Mouse (Mus musculus) MEL (cell line): ENCODE measurements at regions not wholly inside any gene's neighbourhood (a gene's known extent, or its start where the extent isn't known, plus 50 kb on each side); places are given as distances from the start of the nearest gene placed in this dataset.

Experiments
- DNase-seq: peaks from one replicate; pipeline ENCODE4 v3.0.0; 2011; ENCODE audit warnings: low read depth, low spot score
- H3K27ac ChIP-seq: 2 replicates; pipeline ENCODE4 v1.5.1; 2012; ENCODE audit warnings: low read depth, mild to moderate bottlenecking, control low read depth, low read length, moderate library complexity; ENCODE audit not compliant: control insufficient read depth
- H3K27me3 ChIP-seq, 2 experiments: fragments of 150-350 bp in 1 of 2; sonication (generic) in 1 of 2; 2 replicates each; pipeline ENCODE4 v1.6.1; 2012; ENCODE audit warnings: low read length in 2 of 2, mild to moderate bottlenecking in 2 of 2, improper control_type of control experiment in 1 of 2, moderate library complexity in 1 of 2; ENCODE audit not compliant: insufficient read depth in 2 of 2, control insufficient read depth in 1 of 2
- H3K36me3 ChIP-seq, 2 experiments: 2 replicates each; pipeline ENCODE4 v1.6.1; 2012 to 2014; ENCODE audit warnings: low read length in 2 of 2, improper control_type of control experiment in 1 of 2, inconsistent platforms in 1 of 2, mild to moderate bottlenecking in 1 of 2; ENCODE audit not compliant: insufficient read depth in 2 of 2, control insufficient read depth in 1 of 2
- H3K4me1 ChIP-seq, 2 experiments: fragments of 150-350 bp in 1 of 2; sonication (generic) in 1 of 2; 2 replicates each; pipeline ENCODE4 v1.6.1; 2012; ENCODE audit warnings: low read length in 2 of 2, improper control_type of control experiment in 1 of 2, mild to moderate bottlenecking in 1 of 2; ENCODE audit not compliant: insufficient read depth in 2 of 2, control insufficient read depth in 1 of 2
- H3K4me3 ChIP-seq, 2 experiments: fragments of 150-350 bp in 1 of 2; sonication (generic) in 1 of 2; 2 replicates each; pipeline ENCODE4 v1.5.1; 2012; ENCODE audit warnings: low read depth in 2 of 2, low read length in 2 of 2, mild to moderate bottlenecking in 2 of 2, moderate library complexity in 2 of 2, control low read depth in 1 of 2, improper control_type of control experiment in 1 of 2; ENCODE audit not compliant: control insufficient read depth in 1 of 2, insufficient read depth in 1 of 2
- H3K79me2 ChIP-seq: 2 replicates; pipeline ENCODE4 v1.6.1; 2012; ENCODE audit warnings: mild to moderate bottlenecking, low read length, moderate library complexity; ENCODE audit not compliant: control insufficient read depth, poor library complexity, insufficient read depth
- H3K9ac ChIP-seq: 2 replicates; pipeline ENCODE4 v1.6.1; 2012; ENCODE audit warnings: low read depth, mild to moderate bottlenecking, control low read depth, low read length, moderate library complexity; ENCODE audit not compliant: control insufficient read depth, poor library complexity, severe bottlenecking
- H3K9me3 ChIP-seq: fragments of 150-350 bp; sonication (generic); replicated peaks from 2 replicates; pipeline ENCODE4 v1.6.1; 2012; ENCODE audit warnings: mild to moderate bottlenecking, low read length, improper control_type of control experiment, moderate library complexity; ENCODE audit not compliant: insufficient read depth
- CTCF ChIP-seq, 3 experiments: IDR thresholded peaks in 2 of 3; conservative IDR thresholded peaks in 1 of 3; 2 replicates each; pipeline ENCODE4 v1.5.1; 2011 to 2012; ENCODE audit warnings: low read length in 3 of 3, low read depth in 2 of 3, mild to moderate bottlenecking in 2 of 3, improper control_type of control experiment in 1 of 3, inconsistent platforms in 1 of 3, mixed read lengths in 1 of 3, moderate library complexity in 1 of 3; ENCODE audit not compliant: control insufficient read depth in 1 of 3, insufficient read depth in 1 of 3, poor library complexity in 1 of 3, severe bottlenecking in 1 of 3
- E2F4 ChIP-seq: IDR thresholded peaks from 2 replicates; pipeline ENCODE4 v1.6.1; 2011; ENCODE audit warnings: low read depth, low read length, improper control_type of control experiment, borderline replicate concordance
- EP300 ChIP-seq, 2 experiments: IDR thresholded peaks; 2 replicates each; pipeline ENCODE4 v1.6.1; 2011; ENCODE audit warnings: improper control_type of control experiment in 2 of 2, low read length in 2 of 2, low read depth in 1 of 2, mild to moderate bottlenecking in 1 of 2
- ETS1 ChIP-seq: IDR thresholded peaks from 2 replicates; pipeline ENCODE4 v1.6.1; 2012; ENCODE audit warnings: low read depth, mild to moderate bottlenecking, inconsistent platforms, low read length, improper control_type of control experiment, moderate library complexity
- JUND ChIP-seq: IDR thresholded peaks from 2 replicates; pipeline ENCODE4 v1.6.1; 2011; ENCODE audit warnings: low read depth, mild to moderate bottlenecking, improper control_type of control experiment, low read length
- MAFK ChIP-seq: IDR thresholded peaks from 2 replicates; pipeline ENCODE4 v1.6.1; 2011; ENCODE audit warnings: low read depth, mild to moderate bottlenecking, low read length, improper control_type of control experiment, borderline replicate concordance
- MAZ ChIP-seq: IDR thresholded peaks from 2 replicates; pipeline ENCODE4 v1.6.1; 2012; ENCODE audit warnings: low read depth, mild to moderate bottlenecking, inconsistent platforms, low read length, improper control_type of control experiment
- MXI1 ChIP-seq: IDR thresholded peaks from 2 replicates; pipeline ENCODE4 v1.6.1; 2011; ENCODE audit warnings: mild to moderate bottlenecking, low read depth, low read length, improper control_type of control experiment
- NELFE ChIP-seq: IDR thresholded peaks from 2 replicates; pipeline ENCODE4 v1.6.1; 2011; ENCODE audit warnings: low read depth, low read length, improper control_type of control experiment
- RAD21 ChIP-seq: IDR thresholded peaks from 2 replicates; pipeline ENCODE4 v1.6.1; 2011; ENCODE audit warnings: mild to moderate bottlenecking, low read depth, low read length, improper control_type of control experiment
- RCOR1 ChIP-seq: IDR thresholded peaks from 2 replicates; pipeline ENCODE4 v1.6.1; 2012; ENCODE audit warnings: low read depth, mild to moderate bottlenecking, inconsistent platforms, low read length, improper control_type of control experiment
- SIN3A ChIP-seq: IDR thresholded peaks from 2 replicates; pipeline ENCODE4 v1.6.1; 2012; ENCODE audit warnings: low read length, improper control_type of control experiment, inconsistent platforms
- SMC3 ChIP-seq: IDR thresholded peaks from 2 replicates; pipeline ENCODE4 v1.6.1; 2011; ENCODE audit warnings: low read depth, low read length, improper control_type of control experiment
- TAL1 ChIP-seq: IDR thresholded peaks from 2 replicates; pipeline ENCODE4 v1.6.1; 2012; ENCODE audit warnings: mild to moderate bottlenecking, inconsistent platforms, low read length, moderate library complexity, mixed read lengths
- TCF12 ChIP-seq: IDR thresholded peaks from 2 replicates; pipeline ENCODE4 v1.6.1; 2014; ENCODE audit warnings: low read depth, mild to moderate bottlenecking, inconsistent platforms, low read length, improper control_type of control experiment, moderate library complexity
- USF1 ChIP-seq: IDR thresholded peaks from 2 replicates; pipeline ENCODE4 v1.6.1; 2014; ENCODE audit warnings: low read depth, mild to moderate bottlenecking, inconsistent platforms, low read length, improper control_type of control experiment, moderate library complexity
- USF2 ChIP-seq, 2 experiments: IDR thresholded peaks; 2 replicates each; pipeline ENCODE4 v1.6.1; 2011 to 2012; ENCODE audit warnings: improper control_type of control experiment in 2 of 2, low read length in 2 of 2, borderline replicate concordance in 1 of 2, inconsistent platforms in 1 of 2, low read depth in 1 of 2, mild to moderate bottlenecking in 1 of 2; ENCODE audit not compliant: insufficient read depth in 1 of 2
- ZNF384 ChIP-seq: IDR thresholded peaks from 2 replicates; pipeline ENCODE4 v1.6.1; 2012; ENCODE audit warnings: low read depth, mild to moderate bottlenecking, inconsistent platforms, low read length, improper control_type of control experiment

DNA sequence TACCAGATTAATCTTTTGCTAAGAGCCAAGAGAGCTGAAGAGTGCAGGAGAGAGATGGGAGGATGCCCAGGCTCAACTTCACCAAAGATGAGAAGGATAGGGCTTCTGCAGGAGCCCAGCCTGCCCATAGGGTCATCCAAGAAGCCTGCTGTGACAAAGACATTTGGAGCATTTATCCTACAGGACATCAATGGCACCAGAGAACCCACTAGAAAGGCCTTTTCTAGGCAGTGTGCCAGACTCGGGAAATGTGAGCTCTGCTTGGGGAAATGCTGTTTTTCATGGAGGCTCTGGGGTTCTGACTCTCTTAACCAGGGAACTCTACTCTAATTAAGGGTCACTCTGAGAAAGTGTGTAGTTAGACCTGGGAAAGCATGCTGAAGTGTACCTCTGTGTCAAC is 470.8 kb downstream of the 1190002N15Rik start (continued):
- TF ChIP-seq E2F4 (no peak), ETS1 (no peak), TAL1 (no peak), CTCF (IDR thresholded peaks at IDR 0.05 in 2 of 3, conservative IDR thresholded peaks at IDR 0.05 in 1 of 3; ENCODE audit: control insufficient read depth in 1 of 3, insufficient read depth in 1 of 3, low read depth in 2 of 3, low read length in 3 of 3, poor library complexity in 1 of 3, severe bottlenecking in 1 of 3) (no peak), SIN3A (no peak), RAD21 (no peak)

DNA sequence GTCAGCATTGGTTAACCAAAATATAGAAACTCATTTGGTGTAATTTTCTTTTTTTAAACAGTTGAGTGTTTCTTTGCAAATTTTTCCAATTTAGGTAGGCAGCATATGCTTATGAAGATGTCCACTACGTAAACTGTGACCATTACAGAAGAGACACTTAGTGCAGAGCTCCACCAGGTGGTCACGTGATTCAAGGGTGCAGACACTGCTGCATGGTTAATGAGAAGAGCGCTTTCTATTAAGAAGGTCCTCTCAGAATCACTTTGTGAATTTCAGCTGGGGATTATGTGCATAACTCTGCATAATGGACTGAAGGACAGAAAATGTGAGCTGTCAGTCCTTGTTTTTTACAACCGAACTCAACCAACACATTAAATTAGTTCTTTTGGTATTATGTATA is 484.7 kb downstream of the 1190002N15Rik start:
- TF ChIP-seq USF1 (peak; percentile 27; the same call in 1 of the 2 replicates), ZNF384 (no peak)
- no peaks in the 10 kb centered on the region for H3K79me2 ChIP-seq

DNA sequence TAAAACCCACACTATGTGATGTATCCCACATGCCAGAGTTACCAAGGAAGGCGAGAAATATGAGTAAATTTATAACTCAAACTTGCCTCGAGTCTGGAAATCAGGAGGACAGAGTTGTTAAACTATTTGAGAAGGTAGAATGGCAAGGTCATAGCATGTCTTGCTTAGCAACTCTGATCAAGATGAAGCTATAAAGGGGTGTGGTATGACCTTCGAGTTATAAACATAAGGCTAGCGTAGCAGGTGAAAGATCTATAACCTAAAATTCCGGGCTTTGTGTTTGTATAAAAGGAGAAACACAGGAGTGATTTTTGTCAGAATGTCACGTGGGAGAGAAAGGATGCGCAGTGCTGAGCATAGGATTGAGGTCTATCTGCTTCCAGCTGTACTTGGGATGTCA is 490.0 kb downstream of the 1190002N15Rik start:
- no peak for TF ChIP-seq RCOR1
- TF ChIP-seq JUND: no peak
- no peak for TF ChIP-seq NELFE
- TF ChIP-seq RAD21: no peak
- no peak for TF ChIP-seq USF2 (IDR thresholded peaks at IDR 0.05; ENCODE audit: borderline replicate concordance in 1 of 2, insufficient read depth in 1 of 2, low read depth in 1 of 2, low read length in 2 of 2)
- TF ChIP-seq TCF12: no peak
- no peak for TF ChIP-seq SMC3
- no peak for TF ChIP-seq TAL1
- TF ChIP-seq SIN3A: no peak
- no peak for TF ChIP-seq MAZ
- no peak for TF ChIP-seq EP300 (IDR thresholded peaks at IDR 0.05; ENCODE audit: low read depth in 1 of 2, low read length in 2 of 2)
- TF ChIP-seq MXI1: no peak
- no peak for TF ChIP-seq MAFK
- Histone ChIP-seq H3K27me3 (no peaks in the 10 kb centered on the region), H3K79me2 (no peaks in the 10 kb centered on the region), H3K36me3 (no peaks in the 10 kb centered on the region), H3K4me1 (no peaks in the 10 kb centered on the region), H3K9ac (no peak overlapping the region), H3K27ac (no peak overlapping the region), H3K9me3 (no peaks in the 10 kb centered on the region), H3K4me3 (no peak overlapping the region)
- no peak for DNase-seq

More for the DNA sequence above, 484.7 kb downstream of the 1190002N15Rik start:
- no peaks in the 10 kb centered on the region for H3K27me3 ChIP-seq
- no peak overlapping the region for H3K27ac ChIP-seq
- no peaks in the 10 kb centered on the region for H3K4me1 ChIP-seq
- no peak overlapping the region for H3K4me3 ChIP-seq
- H3K9ac ChIP-seq: no peak overlapping the region
- no peaks in the 10 kb centered on the region for H3K36me3 ChIP-seq
- H3K9me3 ChIP-seq: no peaks in the 10 kb centered on the region
- DNase-seq: no peak
